Mouse (Mus musculus) ES-Bruce4 (cell line): Measurements from ENCODE around the gene Txlng. TPM values are rescaled to one million over a fixed set of nuclear protein-coding genes. Genes with fewer than 3 reads are reported as not detected.

Experiments used
- H3K27ac ChIP-seq: 2 replicates; pipeline ENCODE4 v1.5.1; 2012; ENCODE audit warnings: low read length, inconsistent platforms; ENCODE audit not compliant: insufficient read depth
- H3K27me3 ChIP-seq: 2 replicates; pipeline ENCODE4 v1.6.1; 2012; ENCODE audit warnings: mild to moderate bottlenecking, low read length, inconsistent platforms; ENCODE audit not compliant: control insufficient read depth, poor library complexity, insufficient read depth, severe bottlenecking
- H3K36me3 ChIP-seq: 2 replicates; pipeline ENCODE4 v1.6.1; 2012; ENCODE audit warnings: inconsistent platforms, mild to moderate bottlenecking, low read length, moderate library complexity; ENCODE audit not compliant: control insufficient read depth, poor library complexity, insufficient read depth, severe bottlenecking
- H3K4me1 ChIP-seq: one replicate; pipeline ENCODE4 v1.8.1; 2011; ENCODE audit warnings: low read length; ENCODE audit not compliant: control insufficient read depth, insufficient read depth
- H3K4me3 ChIP-seq: 2 replicates; pipeline ENCODE4 v1.5.1; 2011; ENCODE audit warnings: low read depth, mild to moderate bottlenecking, low read length
- H3K9ac ChIP-seq: 2 replicates; pipeline ENCODE4 v1.6.1; 2012; ENCODE audit warnings: low read depth, mild to moderate bottlenecking, inconsistent platforms; ENCODE audit not compliant: poor library complexity, severe bottlenecking
- H3K9me3 ChIP-seq: replicated peaks from 2 replicates; pipeline ENCODE4 v1.6.1; 2012; ENCODE audit warnings: mild to moderate bottlenecking, low read length, inconsistent platforms; ENCODE audit not compliant: control insufficient read depth, poor library complexity, insufficient read depth, severe bottlenecking
- CTCF ChIP-seq: IDR thresholded peaks from one replicate; pipeline ENCODE4 v1.8.1; 2011; ENCODE audit warnings: low read depth, low read length
- EP300 ChIP-seq: IDR thresholded peaks from 2 replicates; pipeline ENCODE4 v1.6.1; 2011; ENCODE audit warnings: low read depth, low read length; ENCODE audit not compliant: insufficient read depth
- POLR2A ChIP-seq: IDR thresholded peaks from one replicate; pipeline ENCODE4 v1.8.1; 2011; ENCODE audit warnings: low read length; ENCODE audit not compliant: insufficient read depth
- polyA plus RNA-seq: library from polyadenylated mRNA; stranded (reverse); fragments of >200 nt; gene quantifications from 2 replicates; pipeline ENCODE4 v1.2.4, GENCODE M21; 2011; ENCODE audit warnings: low read depth; ENCODE audit not compliant: missing spikeins, insufficient read depth, insufficient read length

The Txlng gene
- polyA plus RNA-seq, 1 experiment = 67.1 TPM

GRCm38 (mm10) chrX:162734997-162735929 is 94.0 kb downstream of the Txlng start:
- H3K27me3 ChIP-seq = no peaks in the 10 kb centered on the region
- H3K9ac ChIP-seq = peak overlapping the region; percentile 29

GRCm38 (mm10) chrX:162730031-162730430 is 99.2 kb downstream of the Txlng start:
- no peak overlapping the region for H3K27ac ChIP-seq
- TF ChIP-seq POLR2A = no peak
- no peak for TF ChIP-seq CTCF
- TF ChIP-seq EP300 = no peak
- H3K4me1 ChIP-seq = peaks cover 2% of the 10 kb centered on the region
- no peaks in the 10 kb centered on the region for H3K9me3 ChIP-seq
- no peaks in the 10 kb centered on the region for H3K27me3 ChIP-seq
- H3K4me3 ChIP-seq = no peak overlapping the region
- H3K9ac ChIP-seq = no peak overlapping the region
- H3K36me3 ChIP-seq = no peaks in the 10 kb centered on the region

More at GRCm38 (mm10) chrX:162734997-162735929, 94.0 kb downstream of the Txlng start:
- Histone ChIP-seq H3K9me3 (no peaks in the 10 kb centered on the region), H3K4me1 (peaks cover 3% of the 10 kb centered on the region), H3K27ac (no peak overlapping the region), H3K36me3 (no peaks in the 10 kb centered on the region), H3K4me3 (peak overlapping the region; percentile 40)
- TF ChIP-seq CTCF (peak; percentile 43), EP300 (no peak)

Other genes starting within 250 kb of the Txlng start
- gene Reps2, start 185.8 kb downstream of the Txlng start, polyA plus RNA-seq = 1.2 and 3.1 TPM in 2 replicates
- gene Rbbp7, start 69.1 kb downstream of the Txlng start, polyA plus RNA-seq = 525 and 560 TPM in 2 replicates
- 25.2 and 26.2 TPM in 2 replicates for gene Syap1, start 59.0 kb upstream of the Txlng start, polyA plus RNA-seq
- 47.9 and 50.8 TPM in 2 replicates for gene Ctps2, start 71.8 kb upstream of the Txlng start, polyA plus RNA-seq
- not detected in 2 replicates for gene S100g, start 135.1 kb upstream of the Txlng start, polyA plus RNA-seq